Mouse (Mus musculus) liver, embryonic 15.5 days (tissue): ENCODE results near the gene Cyp2j5. TPM values are rescaled to one million over a fixed set of nuclear protein-coding genes. Genes with fewer than 3 reads are reported as not detected.
"Not testable (repeated sequence)": the region's sequence is repeated elsewhere in the genome, so short reads cannot be mapped to it uniquely, and the experiment has no call there.

ENCODE experiments used
- ATAC-seq: fragments of 200-750 bp; cut with Nextera tagmentation; 2 replicates; pipeline ENCODE4 v1.8.0; 2017; ENCODE audit warnings: moderate number of reproducible peaks, mild to moderate bottlenecking, moderate library complexity; ENCODE audit not compliant: insufficient read depth
- H3K27ac ChIP-seq: fragments of 300-500 bp; sonication (generic); replicated peaks from 2 replicates; pipeline ENCODE4 v1.5.1; 2015; ENCODE audit warnings: mild to moderate bottlenecking, inconsistent platforms
- H3K27me3 ChIP-seq: fragments of 300-500 bp; sonication (generic); 2 replicates; pipeline ENCODE4 v1.6.1; 2015; ENCODE audit warnings: mild to moderate bottlenecking, inconsistent platforms
- H3K36me3 ChIP-seq: fragments of 300-500 bp; sonication (generic); replicated peaks from 2 replicates; pipeline ENCODE4 v1.6.1; 2015; ENCODE audit warnings: moderate library complexity, mild to moderate bottlenecking, inconsistent platforms
- H3K4me1 ChIP-seq: fragments of 300-500 bp; sonication (generic); replicated peaks from 2 replicates; pipeline ENCODE4 v1.6.1; 2015; ENCODE audit warnings: inconsistent platforms
- H3K4me2 ChIP-seq: fragments of 300-500 bp; sonication (generic); 2 replicates; pipeline ENCODE4 v1.6.1; 2015; ENCODE audit warnings: moderate library complexity, mild to moderate bottlenecking, inconsistent platforms
- H3K4me3 ChIP-seq: fragments of 300-500 bp; sonication (generic); replicated peaks from 2 replicates; pipeline ENCODE4 v1.5.1; 2015; ENCODE audit warnings: mild to moderate bottlenecking, inconsistent platforms
- H3K9ac ChIP-seq: fragments of 300-500 bp; sonication (generic); 2 replicates; pipeline ENCODE4 v1.6.1; 2015; ENCODE audit warnings: moderate library complexity, mild to moderate bottlenecking, inconsistent platforms
- H3K9me3 ChIP-seq: fragments of 300-500 bp; sonication (generic); replicated peaks from 2 replicates; pipeline ENCODE4 v1.6.1; 2016; ENCODE audit warnings: inconsistent platforms
- WGBS: fragments of 180-500 bp; shearing (Covaris S2); methylation state at CpG from one replicate; pipeline ENCODE4 v1.1.7; 2015; ENCODE audit warnings: mixed read lengths; ENCODE audit not compliant: insufficient replicate concordance; 5-methylcytosine and 5-hydroxymethylcytosine counted together
- polyA plus RNA-seq: library from polyadenylated mRNA; unstranded; fragments of >200 nt; fragmentation: Nextera tagmentation; extraction: Ambion mirVana; gene quantifications from 2 replicates; pipeline ENCODE4 v1.2.1, GENCODE M21; 2015

The Cyp2j5 gene
- polyA plus RNA-seq, 1 experiment from 2014 or later = 0.46 TPM

DNA sequence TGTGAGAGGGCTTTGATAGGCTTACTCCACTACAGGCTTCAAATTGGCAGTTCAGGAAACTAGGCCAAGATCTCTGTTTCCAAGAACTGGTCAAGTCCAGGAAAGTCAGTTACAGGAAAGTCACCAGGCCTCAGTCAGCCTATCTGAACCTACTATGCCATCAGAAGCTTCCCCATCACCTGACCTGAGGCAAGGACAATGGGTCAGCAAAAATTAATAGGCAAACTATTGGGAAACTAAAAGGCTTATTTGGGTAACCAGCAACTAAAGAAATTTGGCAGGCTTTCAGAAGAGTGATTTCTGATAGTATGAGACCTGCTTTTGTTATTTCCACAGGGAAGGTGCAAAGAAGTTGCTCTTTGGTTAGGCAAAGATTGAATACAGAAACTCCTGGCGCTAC, 41.5 kb downstream of the Cyp2j5 start:
- Histone ChIP-seq H3K9ac (no peak overlapping the region), H3K36me3 (no peaks in the 10 kb centered on the region), H3K4me1 (no peaks in the 10 kb centered on the region), H3K4me3 (no peak overlapping the region), H3K4me2 (no peak overlapping the region), H3K27ac (no peak overlapping the region), H3K27me3 (no peaks in the 10 kb centered on the region), H3K9me3 (no peaks in the 10 kb centered on the region)
- ATAC-seq = no peak
- 81% methylated on average over 1 of the region's 1 CpGs for WGBS

DNA sequence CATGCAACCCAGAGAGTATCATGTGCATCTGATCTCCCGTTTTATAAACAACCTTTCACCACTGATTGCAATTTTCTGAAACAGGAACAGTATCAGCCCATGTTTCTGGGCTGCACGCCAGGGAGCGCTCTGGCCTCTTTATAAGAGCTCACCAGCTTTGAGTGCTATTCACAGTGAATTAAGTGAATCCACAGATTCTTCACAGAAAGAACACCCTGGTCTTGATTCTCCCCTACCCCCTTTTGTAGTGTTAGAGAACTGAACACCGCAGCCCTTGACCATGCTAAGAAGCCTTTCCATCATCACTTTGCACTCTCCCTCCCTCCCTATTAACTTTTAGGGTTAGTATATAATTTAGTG, 72.2 kb downstream of the Cyp2j5 start:
- Histone ChIP-seq H3K27me3 (no peaks in the 10 kb centered on the region), H3K27ac (no peak overlapping the region), H3K4me2 (peak overlapping the region; percentile 40; the same call in 1 of the 2 replicates), H3K4me1 (no peaks in the 10 kb centered on the region), H3K9ac (no peak overlapping the region), H3K36me3 (no peaks in the 10 kb centered on the region), H3K9me3 (no peaks in the 10 kb centered on the region), H3K4me3 (no peak overlapping the region)
- WGBS = 26% methylated on average over 4 of the region's 4 CpGs
- ATAC-seq = no peak

DNA sequence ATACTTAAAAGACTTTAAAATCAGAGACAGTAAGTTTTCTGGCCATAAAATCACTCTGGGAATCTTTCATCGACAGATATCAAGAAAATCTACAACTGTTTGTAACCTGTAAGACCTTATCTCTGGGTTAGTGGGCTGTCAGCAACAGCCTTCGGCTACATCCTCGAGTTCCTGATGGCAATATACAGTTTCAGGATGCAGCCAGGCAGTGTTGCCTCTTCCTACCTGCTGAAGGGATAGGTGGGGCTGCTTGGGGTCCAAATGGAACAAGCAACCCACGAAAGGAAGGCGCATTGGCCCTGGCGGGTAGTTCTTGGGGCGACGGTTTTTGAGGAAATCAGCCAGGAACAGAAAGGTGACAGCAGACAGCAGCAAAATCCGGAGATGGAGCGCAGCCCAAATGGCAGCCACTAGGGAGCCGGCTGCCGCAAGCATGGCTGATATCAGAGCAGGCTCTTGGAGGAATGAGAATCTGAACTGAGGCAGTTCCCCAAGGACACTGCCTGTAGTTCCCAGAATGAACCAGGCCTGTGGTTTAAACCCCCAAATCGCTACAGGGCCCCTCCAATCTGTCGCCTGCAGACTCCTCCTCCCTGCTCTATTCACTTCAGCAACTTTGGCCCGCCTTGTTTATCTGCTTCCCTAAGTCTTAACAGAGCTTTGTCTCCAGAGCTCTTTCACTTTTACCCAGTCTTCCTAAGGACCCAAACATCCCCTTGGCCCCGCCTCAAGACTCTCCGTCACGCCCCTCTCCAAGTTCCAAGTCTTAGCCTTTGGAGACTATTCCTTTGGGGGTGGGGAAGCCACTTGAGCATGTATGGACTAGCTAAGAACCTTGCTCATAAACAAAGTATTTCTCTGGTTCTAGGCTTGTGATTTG, 72.8 kb downstream of the Cyp2j5 start, which contains the start of gene Cyp2j9:
Gene Cyp2j9, minus strand, starts transcription at position 668 of the 880 bp plus-strand sequence.
- Histone ChIP-seq H3K9ac (no peak within 1 kb of the TSS), H3K9me3 (no peaks in the 10 kb centered on the region), H3K36me3 (no peaks in the 10 kb centered on the region), H3K4me2 (peak within 1 kb of the TSS; percentile 40), H3K4me3 (peak within 1 kb of the TSS; percentile 18; the same call in 1 of the 2 replicates), H3K4me1 (no peaks in the 10 kb centered on the region), H3K27ac (no peak within 1 kb of the TSS), H3K27me3 (no peaks in the 10 kb centered on the region)
- ATAC-seq = no peak
- WGBS = 7% methylated on average over 18 of the region's 18 CpGs

DNA sequence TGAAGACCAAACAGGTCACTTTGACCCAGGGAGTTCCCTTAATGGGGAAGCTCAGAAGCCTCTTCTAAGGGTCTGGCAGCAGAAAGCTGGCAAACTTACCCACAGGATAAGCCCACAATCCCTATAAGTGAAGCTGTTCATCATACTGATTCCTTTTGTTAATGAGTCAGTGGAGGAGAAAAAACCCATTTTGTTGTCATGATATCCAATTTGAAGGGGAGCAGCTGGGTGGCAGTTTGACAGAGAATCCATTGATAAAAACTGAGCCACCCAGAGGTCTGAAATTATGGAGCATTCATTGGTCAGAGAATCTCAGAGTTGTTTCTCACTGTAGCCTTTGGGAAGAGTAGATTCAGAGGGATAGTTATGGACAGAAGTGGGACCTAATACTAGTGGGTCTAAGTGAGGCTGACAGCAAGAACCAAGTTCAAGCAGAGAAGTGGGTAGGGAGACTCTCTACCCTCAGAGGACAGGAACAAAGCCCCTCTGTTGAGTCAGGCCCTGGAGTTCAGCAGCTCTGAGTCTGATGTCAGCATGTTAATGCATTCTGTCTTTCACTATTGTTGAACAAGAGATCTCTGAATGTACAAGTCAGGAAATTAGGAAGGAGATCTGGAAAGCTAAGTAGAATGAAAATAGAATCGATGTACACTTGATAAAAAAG, 82.4 kb downstream of the Cyp2j5 start:
- no peak overlapping the region for H3K9ac ChIP-seq
- 36% methylated on average over 1 of the region's 1 CpGs for WGBS
- no peak overlapping the region for H3K4me2 ChIP-seq
- ATAC-seq = no peak
- H3K4me3 ChIP-seq = no peak overlapping the region
- no peak overlapping the region for H3K27ac ChIP-seq
- no peaks in the 10 kb centered on the region for H3K4me1 ChIP-seq
- H3K9me3 ChIP-seq = no peaks in the 10 kb centered on the region
- H3K36me3 ChIP-seq = no peaks in the 10 kb centered on the region
- H3K27me3 ChIP-seq = no peaks in the 10 kb centered on the region

DNA sequence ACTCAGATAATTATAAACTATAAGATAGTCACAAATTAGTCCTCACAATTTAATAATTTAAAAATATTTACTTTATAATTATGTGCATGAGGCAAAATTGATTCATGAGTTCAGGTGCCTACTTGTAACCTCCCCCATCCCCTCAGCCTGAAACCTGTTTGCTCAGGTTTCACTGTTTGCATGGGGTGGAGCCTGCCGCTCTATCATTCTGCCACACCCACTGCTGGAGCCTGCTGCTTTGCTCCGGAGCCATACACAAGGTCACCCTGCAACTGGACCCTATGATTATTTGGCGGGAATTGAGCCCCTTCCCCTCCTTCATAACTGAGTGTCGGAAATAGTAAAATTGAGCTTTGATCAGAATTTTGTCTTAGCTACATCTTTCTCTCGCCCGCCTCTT, 83.6 kb downstream of the Cyp2j5 start:
- H3K4me3 ChIP-seq, H3K36me3 ChIP-seq, ATAC-seq, H3K27ac ChIP-seq, H3K27me3 ChIP-seq, H3K4me1 ChIP-seq, H3K4me2 ChIP-seq, H3K9ac ChIP-seq, H3K9me3 ChIP-seq: not testable (repeated sequence)
- 49% methylated on average over 6 of the region's 6 CpGs for WGBS

Other genes with a start within 250 kb of the Cyp2j5 start
- gene Cyp2j8, start 156.8 kb downstream of the Cyp2j5 start, polyA plus RNA-seq = not detected in 2 replicates
- 1.2 and 1.6 TPM in 2 replicates for gene Cyp2j6, start 110.5 kb downstream of the Cyp2j5 start, polyA plus RNA-seq
- 0.06 and 0.20 TPM in 2 replicates for gene Cyp2j9, start 72.6 kb downstream of the Cyp2j5 start, polyA plus RNA-seq
- gene Gm12695, start 121.0 kb upstream of the Cyp2j5 start, polyA plus RNA-seq = not detected in 2 replicates